Mouse (Mus musculus): ENCODE results near the gene Echdc2. TPM values are rescaled to one million over a fixed set of nuclear protein-coding genes. Genes with fewer than 3 reads are reported as not detected.

Gene Echdc2
- total RNA-seq, 2 experiments from 2014 or later = 5.4 TPM; not detected in 1

DNA sequence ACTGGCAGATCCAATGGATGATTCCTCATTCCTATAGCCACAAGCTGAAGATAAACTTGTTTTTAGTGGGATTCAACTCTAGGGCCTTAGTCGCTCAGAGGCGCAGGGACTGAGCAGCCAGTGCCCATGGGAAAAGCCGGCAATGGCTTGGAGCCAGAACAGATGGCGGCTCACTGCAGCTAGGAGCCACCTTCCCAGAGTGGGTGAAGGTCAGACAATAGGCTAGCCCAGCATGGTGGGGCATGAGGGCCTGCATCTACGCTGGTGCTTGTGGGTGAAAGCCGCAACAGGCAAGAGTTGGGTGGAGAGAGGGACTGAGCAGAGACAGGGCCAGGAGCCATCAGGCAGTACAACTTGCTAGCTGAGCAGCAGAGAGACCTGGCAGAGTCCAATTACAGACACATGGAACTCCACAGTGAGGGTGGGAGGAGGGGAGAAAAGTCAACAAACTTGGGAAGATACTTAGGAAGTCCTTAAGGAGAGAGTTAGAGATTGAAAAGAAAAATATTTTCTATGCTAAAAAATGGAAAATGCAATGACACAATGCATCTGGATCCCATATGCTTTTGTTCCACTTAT, 31.1 kb downstream of the Echdc2 start:
- no peak for ATAC-seq (replicated peaks; ENCODE audit: poor library complexity, severe bottlenecking)

DNA sequence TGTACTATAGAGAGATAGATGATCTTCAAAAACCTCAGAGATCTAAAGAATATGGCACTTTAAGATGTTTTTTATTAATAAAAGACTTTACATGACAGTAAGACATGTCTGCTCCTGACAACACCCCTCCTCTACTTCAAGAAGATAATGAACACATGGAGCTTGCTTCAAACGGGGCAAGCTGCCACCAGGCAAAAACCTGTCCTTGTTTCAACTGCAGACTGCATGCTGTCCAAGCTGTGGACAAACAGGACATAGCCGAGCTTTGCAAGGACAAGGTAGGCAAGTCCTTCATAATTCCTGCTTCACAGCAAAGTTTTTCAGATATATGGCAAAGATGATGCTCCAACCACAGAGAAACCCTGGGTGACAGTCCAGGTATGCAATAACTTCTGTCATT, 34.0 kb downstream of the Echdc2 start:
- no peak for ATAC-seq (replicated peaks; ENCODE audit: poor library complexity, severe bottlenecking)

DNA sequence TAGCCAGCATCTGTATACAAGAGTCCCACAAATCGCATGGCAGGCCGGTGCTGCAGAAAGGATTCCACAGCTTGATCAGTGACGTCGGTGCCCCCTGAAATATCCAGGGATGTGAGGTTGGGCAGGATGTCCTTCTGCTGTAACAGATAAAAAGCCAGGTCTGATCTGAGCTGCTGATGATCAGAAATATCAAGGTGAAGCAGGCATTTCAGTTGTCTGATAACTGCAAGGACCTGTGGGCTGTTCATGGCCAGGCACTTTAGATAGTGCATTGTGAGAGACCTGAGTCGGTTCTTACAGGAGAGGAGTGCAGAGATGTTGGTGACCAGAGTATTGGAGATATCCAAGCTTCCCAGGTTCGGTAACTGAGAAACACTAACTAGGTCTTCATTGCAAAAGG, 39.4 kb downstream of the Echdc2 start:
- no peak for ATAC-seq (replicated peaks; ENCODE audit: poor library complexity, severe bottlenecking)

DNA sequence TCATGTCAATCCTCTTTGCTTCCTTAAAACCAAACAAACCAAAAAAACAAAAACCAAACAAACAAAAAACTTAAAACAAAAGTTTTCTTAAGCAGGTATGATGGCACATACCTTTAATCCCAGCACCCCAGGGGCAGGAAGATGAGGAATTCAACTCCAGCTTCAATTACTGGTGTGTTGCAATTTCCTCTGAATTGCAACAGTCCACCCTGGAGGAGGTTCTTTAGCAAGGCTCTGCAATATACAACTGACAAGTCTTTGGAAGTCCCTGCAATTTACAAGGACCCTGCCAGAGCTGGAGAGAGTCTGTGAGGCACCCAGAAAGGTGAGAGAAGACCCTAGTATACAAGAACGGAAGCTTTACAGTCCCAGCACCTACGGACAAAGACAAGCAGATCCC, 47.8 kb downstream of the Echdc2 start:
- ATAC-seq (replicated peaks; ENCODE audit: poor library complexity, severe bottlenecking) = no peak

DNA sequence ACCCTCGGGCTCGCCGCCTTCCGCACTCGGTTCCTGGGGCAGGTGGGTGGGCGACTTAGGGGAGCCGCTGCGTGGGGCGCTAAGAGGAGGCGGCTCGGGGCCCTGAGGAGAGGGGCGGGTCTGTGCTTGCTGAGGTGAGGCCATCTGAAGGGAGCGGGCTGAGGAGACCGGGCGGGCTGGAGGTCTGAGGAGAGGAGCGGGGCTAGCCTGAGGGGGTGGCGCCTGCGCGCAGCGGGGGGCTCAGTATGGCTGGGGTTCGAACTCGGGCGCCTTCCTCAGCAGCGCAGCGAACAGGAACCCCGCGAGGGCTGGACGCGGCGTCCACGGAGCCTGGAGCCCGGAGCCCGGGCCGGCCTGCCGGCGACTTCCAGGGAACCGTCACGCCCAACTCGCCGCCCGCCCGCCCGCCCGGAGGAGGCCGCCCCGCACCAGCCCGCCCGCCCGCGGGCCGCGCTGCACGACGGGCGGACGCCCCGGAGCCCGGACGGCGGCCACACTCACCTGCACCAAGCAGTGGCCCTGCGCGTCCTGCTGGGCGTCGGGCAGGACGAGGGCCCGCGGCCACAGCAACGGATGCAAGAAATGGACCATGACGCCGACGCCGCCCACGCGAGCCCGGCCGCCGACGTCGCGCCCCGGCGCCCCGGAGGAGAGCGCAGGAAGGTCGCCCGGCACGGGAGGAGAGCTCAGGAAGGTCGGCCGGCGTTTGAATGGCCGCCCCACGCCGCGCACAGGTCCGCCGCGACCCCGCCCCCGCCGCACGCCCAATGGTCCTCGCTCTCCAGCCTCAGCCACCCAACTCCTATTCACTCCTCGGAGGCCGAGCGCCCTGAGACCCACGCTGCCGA, 52.3 kb downstream of the Echdc2 start, which contains the start of gene Zyg11a:
TSS of gene Zyg11a (minus strand) at position 717 of the 848 bp plus-strand sequence.
- ATAC-seq (replicated peaks; ENCODE audit: poor library complexity, severe bottlenecking) = peak; percentile 65

DNA sequence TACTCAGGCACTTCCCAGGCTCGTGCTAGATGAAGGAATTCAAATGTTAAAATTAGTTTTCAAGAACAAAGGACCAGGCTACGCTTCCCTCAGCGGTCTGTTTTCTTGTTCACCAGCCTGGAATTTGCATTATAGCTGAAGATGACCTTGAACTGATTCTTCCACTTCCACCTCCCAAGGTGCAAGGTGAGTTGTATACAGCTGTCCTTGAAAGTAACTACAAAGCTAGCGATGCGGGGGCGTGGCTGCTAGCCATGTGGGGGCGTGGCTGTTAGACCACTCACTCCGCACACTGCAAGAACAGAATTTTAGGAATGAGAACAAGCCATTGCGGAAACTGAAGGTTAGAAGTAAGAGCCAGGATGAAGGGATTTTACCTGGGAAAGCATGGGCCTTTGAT, 53.8 kb downstream of the Echdc2 start:
- no peak for ATAC-seq (replicated peaks; ENCODE audit: poor library complexity, severe bottlenecking)

DNA sequence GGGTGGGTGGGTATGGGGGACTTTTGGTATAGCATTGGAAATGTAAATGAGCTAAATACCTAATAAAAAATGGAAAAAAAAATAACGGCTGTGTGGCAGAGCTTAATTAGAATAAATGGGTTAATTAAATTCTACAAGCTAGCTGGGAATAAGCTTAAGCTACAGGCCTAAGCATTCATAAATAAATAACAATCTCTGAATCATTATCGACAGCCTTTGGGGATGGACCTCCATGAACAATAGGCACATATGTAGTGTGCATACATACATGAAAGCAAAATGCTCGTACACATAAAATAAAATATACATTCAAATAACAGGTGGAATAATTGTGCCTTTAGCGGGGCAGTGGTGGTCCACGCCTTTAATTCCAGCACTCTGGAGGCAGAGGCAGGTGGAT, 57.3 kb downstream of the Echdc2 start:
- no peak for ATAC-seq (replicated peaks; ENCODE audit: poor library complexity, severe bottlenecking)

DNA sequence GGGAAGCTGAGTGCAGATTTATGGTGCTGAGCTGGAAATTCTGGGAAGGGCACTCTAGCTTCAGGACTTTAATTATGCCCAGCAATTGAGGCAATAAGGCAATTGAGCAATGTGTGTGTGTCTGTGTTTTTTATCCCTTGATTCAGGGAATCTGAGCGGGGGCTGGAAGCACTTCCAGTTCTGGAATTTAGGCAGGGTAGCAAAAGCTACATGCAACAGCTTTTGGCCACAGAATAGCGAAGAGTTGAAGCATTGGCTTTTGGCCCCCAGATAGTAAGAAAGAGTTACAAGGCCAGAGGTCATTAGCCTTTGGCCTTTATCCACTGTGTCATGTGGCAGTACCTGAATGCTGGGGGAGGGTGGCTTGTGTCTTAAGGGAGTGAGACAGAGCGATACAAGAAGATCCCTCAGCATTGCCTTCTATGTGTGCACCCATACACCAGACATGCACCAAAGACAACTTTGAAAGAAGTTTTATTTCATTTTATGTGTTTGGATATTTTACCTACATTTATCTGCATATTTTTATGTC, 60.2 kb downstream of the Echdc2 start:
- no peak for ATAC-seq (replicated peaks; ENCODE audit: poor library complexity, severe bottlenecking)

Other genes starting within 250 kb of the Echdc2 start
- 25.6 and 32.1 TPM in 2 replicates for gene Cpt2, start 241.8 kb upstream of the Echdc2 start, total RNA-seq (2014; fragmentation: Nextera tagmentation)
- 18.3 and 33.1 TPM in 2 replicates for gene Cpt2, start 241.8 kb upstream of the Echdc2 start, total RNA-seq (2017)
- not detected in 2 replicates for gene Slc1a7, start 197.1 kb upstream of the Echdc2 start, total RNA-seq (2014; fragmentation: Nextera tagmentation)
- gene Slc1a7, start 197.1 kb upstream of the Echdc2 start, total RNA-seq (2017) = not detected in 2 replicates
- not detected in 2 replicates for gene Podn, start 69.0 kb upstream of the Echdc2 start, total RNA-seq (2014; fragmentation: Nextera tagmentation)
- not detected in 2 replicates for gene Podn, start 69.0 kb upstream of the Echdc2 start, total RNA-seq (2017)
- 228 and 252 TPM in 2 replicates for gene Scp2, start 20.4 kb upstream of the Echdc2 start, total RNA-seq (2014; fragmentation: Nextera tagmentation)
- gene Scp2, start 20.4 kb upstream of the Echdc2 start, total RNA-seq (2017) = 218 and 226 TPM in 2 replicates
- not detected in 2 replicates for gene Zyg11a, start 52.6 kb downstream of the Echdc2 start, total RNA-seq (2014; fragmentation: Nextera tagmentation)
- gene Zyg11a, start 52.6 kb downstream of the Echdc2 start, total RNA-seq (2017) = not detected in 2 replicates
- 11.6 and 17.4 TPM in 2 replicates for gene Zyg11b, start 135.7 kb downstream of the Echdc2 start, total RNA-seq (2014; fragmentation: Nextera tagmentation)
- 20.8 and 20.9 TPM in 2 replicates for gene Zyg11b, start 135.7 kb downstream of the Echdc2 start, total RNA-seq (2017)
- gene Coa7, start 162.7 kb downstream of the Echdc2 start, total RNA-seq (2014; fragmentation: Nextera tagmentation) = 5.2 and 17.3 TPM in 2 replicates
- 13.0 and 25.6 TPM in 2 replicates for gene Coa7, start 162.7 kb downstream of the Echdc2 start, total RNA-seq (2017)
- not detected in 2 replicates for gene Shisal2a, start 217.9 kb downstream of the Echdc2 start, total RNA-seq (2014; fragmentation: Nextera tagmentation)
- gene Shisal2a, start 217.9 kb downstream of the Echdc2 start, total RNA-seq (2017) = not detected in 2 replicates
- 1.8 and 4.2 TPM in 2 replicates for gene Gpx7, start 241.5 kb downstream of the Echdc2 start, total RNA-seq (2014; fragmentation: Nextera tagmentation)
- gene Gpx7, start 241.5 kb downstream of the Echdc2 start, total RNA-seq (2017) = 0.30 and 0.46 TPM in 2 replicates

All from granulocyte monocyte progenitor cell, adult 5-6 weeks (primary cell).